Mouse (Mus musculus): ENCODE results near the gene Igsf8. TPM values are rescaled to one million over a fixed set of nuclear protein-coding genes. Genes with fewer than 3 reads are reported as not detected.

Gene Igsf8
- polyA plus RNA-seq, 1 experiment from 2014 or later: 20.5 TPM

GRCm38 (mm10) chr1:172318424-172319035 is 57.1 kb downstream of the Igsf8 start:
- ATAC-seq: 0 out of 2 replicates have a peak, but pooled peaks have one; percentile 4
- H3K9me3 ChIP-seq (replicated peaks): no peaks in the 10 kb centered on the region
- peaks cover 40% of the 10 kb centered on the region for H3K36me3 ChIP-seq
- no peak overlapping the region for H3K9ac ChIP-seq
- no peak overlapping the region for H3K4me2 ChIP-seq
- no peak overlapping the region for H3K27ac ChIP-seq
- H3K27me3 ChIP-seq (replicated peaks): peaks cover 18% of the 10 kb centered on the region
- WGBS (ENCODE audit: insufficient replicate concordance): 80% methylated on average over 19 of the region's 19 CpGs
- peaks cover 4% of the 10 kb centered on the region; the same call in 1 of the 2 replicates for H3K4me1 ChIP-seq
- no peak overlapping the region for H3K4me3 ChIP-seq

GRCm38 (mm10) chr1:172319346-172319745 is 57.9 kb downstream of the Igsf8 start:
- Histone ChIP-seq H3K27ac (no peak overlapping the region), H3K4me3 (no peak overlapping the region), H3K4me1 (no peaks in the 10 kb centered on the region), H3K4me2 (no peak overlapping the region), H3K9ac (no peak overlapping the region), H3K36me3 (peaks cover 40% of the 10 kb centered on the region), H3K27me3 (replicated peaks) (peaks cover 26% of the 10 kb centered on the region), H3K9me3 (replicated peaks) (no peaks in the 10 kb centered on the region)
- ATAC-seq: no peak
- 78% methylated on average over 7 of the region's 7 CpGs for WGBS (ENCODE audit: insufficient replicate concordance)

GRCm38 (mm10) chr1:172319921-172320411 is 58.5 kb downstream of the Igsf8 start:
- H3K27ac ChIP-seq: no peak overlapping the region
- H3K4me1 ChIP-seq: no peaks in the 10 kb centered on the region
- peaks cover 40% of the 10 kb centered on the region for H3K36me3 ChIP-seq
- no peak overlapping the region for H3K4me3 ChIP-seq
- no peaks in the 10 kb centered on the region for H3K9me3 ChIP-seq (replicated peaks)
- H3K27me3 ChIP-seq (replicated peaks): peaks cover 32% of the 10 kb centered on the region
- H3K9ac ChIP-seq: no peak overlapping the region
- ATAC-seq: no peak
- H3K4me2 ChIP-seq: no peak overlapping the region
- whole genome bisulfite sequencing (ENCODE audit: insufficient replicate concordance): 58% methylated on average over 5 of the region's 5 CpGs

- 52% methylated on average over 13 of the region's 13 CpGs for WGBS (ENCODE audit: insufficient replicate concordance)
- Histone ChIP-seq H3K4me3 (no peak overlapping the region), H3K9me3 (replicated peaks) (no peaks in the 10 kb centered on the region), H3K4me2 (no peak overlapping the region), H3K36me3 (peaks cover 26% of the 10 kb centered on the region), H3K9ac (no peak overlapping the region), H3K27ac (no peak overlapping the region), H3K4me1 (peaks cover 9% of the 10 kb centered on the region), H3K27me3 (replicated peaks) (peaks cover 60% of the 10 kb centered on the region)
- no peak for ATAC-seq
These were observed 61.3 kb downstream of the Igsf8 start for GRCm38 (mm10) chr1:172322725-172323124.

GRCm38 (mm10) chr1:172323298-172323697 is 61.9 kb downstream of the Igsf8 start:
- H3K4me1 ChIP-seq: peaks cover 9% of the 10 kb centered on the region
- H3K27me3 ChIP-seq (replicated peaks): peaks cover 66% of the 10 kb centered on the region
- H3K9ac ChIP-seq: no peak overlapping the region
- WGBS (ENCODE audit: insufficient replicate concordance): 38% methylated on average over 5 of the region's 5 CpGs
- ATAC-seq: no peak
- no peak overlapping the region for H3K4me2 ChIP-seq
- H3K9me3 ChIP-seq (replicated peaks): no peaks in the 10 kb centered on the region
- peaks cover 20% of the 10 kb centered on the region for H3K36me3 ChIP-seq
- no peak overlapping the region for H3K4me3 ChIP-seq
- H3K27ac ChIP-seq: no peak overlapping the region

GRCm38 (mm10) chr1:172323801-172324359 is 62.4 kb downstream of the Igsf8 start:
- peaks cover 71% of the 10 kb centered on the region for H3K27me3 ChIP-seq (replicated peaks)
- peaks cover 9% of the 10 kb centered on the region for H3K4me1 ChIP-seq
- no peaks in the 10 kb centered on the region for H3K9me3 ChIP-seq (replicated peaks)
- no peak overlapping the region for H3K9ac ChIP-seq
- peaks cover 14% of the 10 kb centered on the region for H3K36me3 ChIP-seq
- no peak overlapping the region for H3K4me2 ChIP-seq
- ATAC-seq: no peak
- no peak overlapping the region for H3K27ac ChIP-seq
- no peak overlapping the region for H3K4me3 ChIP-seq
- 24% methylated on average over 6 of the region's 6 CpGs for WGBS (ENCODE audit: insufficient replicate concordance)

- peaks cover 8% of the 10 kb centered on the region for H3K36me3 ChIP-seq
- no peak for ATAC-seq
- H3K4me3 ChIP-seq: no peak overlapping the region
- peaks cover 80% of the 10 kb centered on the region for H3K27me3 ChIP-seq (replicated peaks)
- H3K9me3 ChIP-seq (replicated peaks): no peaks in the 10 kb centered on the region
- H3K9ac ChIP-seq: no peak overlapping the region
- WGBS (ENCODE audit: insufficient replicate concordance): 9% methylated on average over 7 of the region's 7 CpGs
- no peak overlapping the region for H3K27ac ChIP-seq
- H3K4me2 ChIP-seq: no peak overlapping the region
- peaks cover 9% of the 10 kb centered on the region for H3K4me1 ChIP-seq
These were observed 63.3 kb downstream of the Igsf8 start for GRCm38 (mm10) chr1:172324725-172325124.

GRCm38 (mm10) chr1:172325680-172326535 is 64.5 kb downstream of the Igsf8 start:
- no peak overlapping the region for H3K9ac ChIP-seq
- ATAC-seq: no peak
- peaks cover 9% of the 10 kb centered on the region for H3K4me1 ChIP-seq
- 15% methylated on average over 94 of the region's 94 CpGs for WGBS (ENCODE audit: insufficient replicate concordance)
- H3K9me3 ChIP-seq (replicated peaks): no peaks in the 10 kb centered on the region
- H3K4me2 ChIP-seq: peak overlapping the region; percentile 64
- peak overlapping the region; percentile 43 for H3K4me3 ChIP-seq
- H3K27ac ChIP-seq: no peak overlapping the region
- H3K36me3 ChIP-seq: 0 out of 2 replicates have a peak, but pooled peaks cover under 1% of the 10 kb centered on the region
- peaks cover 92% of the 10 kb centered on the region for H3K27me3 ChIP-seq (replicated peaks)

GRCm38 (mm10) chr1:172326684-172327083 is 65.2 kb downstream of the Igsf8 start:
- peak overlapping the region; percentile 64 for H3K4me2 ChIP-seq
- H3K4me3 ChIP-seq: peak overlapping the region; percentile 43; the same call in 1 of the 2 replicates
- 37% methylated on average over 11 of the region's 11 CpGs for WGBS (ENCODE audit: insufficient replicate concordance)
- peaks cover 97% of the 10 kb centered on the region for H3K27me3 ChIP-seq (replicated peaks)
- H3K36me3 ChIP-seq: no peaks in the 10 kb centered on the region
- no peaks in the 10 kb centered on the region for H3K9me3 ChIP-seq (replicated peaks)
- peaks cover 9% of the 10 kb centered on the region for H3K4me1 ChIP-seq
- no peak overlapping the region for H3K9ac ChIP-seq
- H3K27ac ChIP-seq: no peak overlapping the region
- ATAC-seq: no peak

GRCm38 (mm10) chr1:172327206-172328001 is 66.0 kb downstream of the Igsf8 start:
- no peak overlapping the region for H3K9ac ChIP-seq
- H3K36me3 ChIP-seq: no peaks in the 10 kb centered on the region
- no peaks in the 10 kb centered on the region for H3K9me3 ChIP-seq (replicated peaks)
- ATAC-seq: no peak
- peaks cover 92% of the 10 kb centered on the region for H3K27me3 ChIP-seq (replicated peaks)
- H3K4me1 ChIP-seq: peaks cover 9% of the 10 kb centered on the region
- H3K4me2 ChIP-seq: no peak overlapping the region
- H3K27ac ChIP-seq: no peak overlapping the region
- 58% methylated on average over 16 of the region's 16 CpGs for WGBS (ENCODE audit: insufficient replicate concordance)
- H3K4me3 ChIP-seq: no peak overlapping the region

GRCm38 (mm10) chr1:172328041-172328440 is 66.6 kb downstream of the Igsf8 start:
- WGBS (ENCODE audit: insufficient replicate concordance): 63% methylated on average over 3 of the region's 3 CpGs

More at GRCm38 (mm10) chr1:172328041-172328440, 66.6 kb downstream of the Igsf8 start:
- no peaks in the 10 kb centered on the region for H3K36me3 ChIP-seq
- H3K4me2 ChIP-seq: no peak overlapping the region
- peaks cover 9% of the 10 kb centered on the region for H3K4me1 ChIP-seq
- H3K9ac ChIP-seq: no peak overlapping the region
- H3K4me3 ChIP-seq: no peak overlapping the region
- H3K9me3 ChIP-seq (replicated peaks): no peaks in the 10 kb centered on the region
- ATAC-seq: no peak
- H3K27me3 ChIP-seq (replicated peaks): peaks cover 92% of the 10 kb centered on the region
- H3K27ac ChIP-seq: no peak overlapping the region
